Mouse (Mus musculus): ENCODE measurements around the gene Ncoa3. TPM values are rescaled to one million over a fixed set of nuclear protein-coding genes. Genes with fewer than 3 reads are reported as not detected.

Ncoa3 gene
- polyA plus RNA-seq, 1 experiment, result 31.9 TPM

- no peak for DNase-seq (ENCODE audit: low read depth)
Measured at GRCm38 (mm10) chr2:166102893-166103292, 110.5 kb downstream of the Ncoa3 start.

- no peak for DNase-seq (ENCODE audit: low read depth)
Measured at GRCm38 (mm10) chr2:166105911-166106310, 113.5 kb downstream of the Ncoa3 start.

GRCm38 (mm10) chr2:166106631-166107030, 114.2 kb downstream of the Ncoa3 start:
- DNase-seq (ENCODE audit: low read depth), result no peak

- DNase-seq (ENCODE audit: low read depth), result no peak
Measured at GRCm38 (mm10) chr2:166107911-166108310, 115.5 kb downstream of the Ncoa3 start.

DNA sequence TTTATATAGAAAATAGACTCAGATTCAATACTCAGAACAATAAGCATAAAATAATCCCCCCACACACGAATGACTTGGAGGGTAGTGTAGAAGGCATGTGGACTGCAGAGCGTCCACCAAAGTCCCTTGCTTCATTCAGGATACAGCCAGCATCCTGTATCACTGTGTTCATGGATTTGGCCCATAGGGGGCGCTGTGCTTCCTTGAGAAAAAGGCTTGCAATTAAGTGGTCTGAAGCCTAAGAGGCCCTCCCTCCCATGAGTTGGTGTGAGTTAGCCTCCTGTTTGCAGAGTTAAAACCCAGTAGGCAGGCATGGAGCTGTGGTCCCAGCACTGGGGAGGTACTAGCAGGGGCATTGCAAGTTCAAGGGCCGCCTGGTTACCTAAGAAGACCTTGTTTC, 115.9 kb downstream of the Ncoa3 start:
- no peak for DNase-seq (ENCODE audit: low read depth)

DNA sequence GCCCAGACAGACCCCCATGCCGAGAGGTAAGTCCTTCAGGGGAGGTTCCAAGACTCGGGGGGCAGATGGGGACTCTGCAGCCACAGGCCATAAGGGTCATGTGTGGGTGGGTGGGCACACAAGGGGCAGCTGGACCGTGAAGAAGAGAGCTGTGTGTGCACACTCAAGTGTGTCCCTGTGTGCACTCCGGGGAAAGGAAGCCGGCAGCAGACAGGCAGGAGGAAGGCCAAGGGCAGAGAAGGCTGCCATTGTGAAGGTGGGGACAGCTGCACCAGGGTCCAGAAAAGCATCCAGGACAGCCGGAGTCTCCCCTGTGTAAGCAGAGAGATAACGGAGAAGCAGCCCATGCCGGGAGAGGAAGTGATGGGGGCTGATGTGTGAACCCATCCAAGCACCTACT, 118.3 kb downstream of the Ncoa3 start:
- DNase-seq (ENCODE audit: low read depth), result no peak

GRCm38 (mm10) chr2:166111238-166111637, 118.8 kb downstream of the Ncoa3 start:
- DNase-seq (ENCODE audit: low read depth), result no peak

GRCm38 (mm10) chr2:166111831-166112250, 119.4 kb downstream of the Ncoa3 start:
- no peak for DNase-seq (ENCODE audit: low read depth)

DNA sequence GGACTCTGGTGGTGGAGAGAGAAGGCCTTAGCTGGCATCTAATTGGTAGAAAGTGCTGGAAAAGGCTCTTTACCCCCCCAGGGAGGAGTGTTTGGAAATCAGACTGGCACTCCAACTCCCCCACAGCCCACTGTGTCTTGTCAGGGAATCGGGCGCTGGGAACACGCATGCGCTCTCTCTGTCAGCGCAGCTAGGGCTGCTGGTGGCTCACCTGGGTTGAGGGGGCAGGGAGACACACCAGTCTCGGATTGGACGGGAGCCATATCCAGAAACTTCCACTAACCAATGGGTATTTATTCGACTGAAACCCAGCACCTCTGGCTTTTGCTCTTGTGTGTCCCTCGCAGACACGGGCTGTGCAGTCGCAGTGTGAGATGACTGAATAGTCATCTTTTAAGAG, 120.5 kb downstream of the Ncoa3 start:
- DNase-seq (ENCODE audit: low read depth), result no peak

DNA sequence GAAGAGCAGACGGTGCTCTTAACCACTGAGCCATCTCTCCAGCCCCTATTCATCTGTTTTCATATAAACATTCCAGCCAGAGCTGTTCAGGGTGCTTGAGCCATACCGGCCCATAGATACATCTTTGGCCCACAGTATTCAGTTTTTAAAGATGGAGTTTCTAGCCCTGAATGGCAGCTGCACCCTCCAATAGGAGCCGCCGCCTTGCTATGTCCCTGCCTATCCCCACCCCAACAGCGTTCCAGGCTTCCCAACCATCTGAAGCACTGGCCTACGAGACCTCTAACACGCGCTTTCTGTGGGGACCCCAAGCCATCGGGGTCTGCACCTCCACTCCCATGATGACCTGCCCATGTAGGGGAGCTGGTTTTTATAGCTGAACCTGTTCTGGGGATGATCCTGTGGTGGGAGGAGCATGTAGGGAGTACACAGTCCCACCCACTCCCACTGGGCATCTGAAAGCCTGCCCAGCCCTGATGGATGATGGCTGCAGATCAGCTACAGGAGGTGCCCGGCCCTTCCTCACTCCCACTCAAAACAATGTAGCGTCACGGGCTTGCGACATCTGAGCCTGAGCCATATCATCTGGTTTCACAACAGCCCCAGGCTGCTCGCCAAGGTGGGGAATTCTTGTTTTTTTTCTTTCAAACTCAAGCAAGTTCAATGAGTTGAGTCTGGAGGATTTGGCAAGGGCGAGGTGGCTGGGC, 123.3 kb downstream of the Ncoa3 start:
- DNase-seq (ENCODE audit: low read depth), result peak; percentile 44

- DNase-seq (ENCODE audit: low read depth), result no peak
Measured at GRCm38 (mm10) chr2:166116278-166116608, 123.8 kb downstream of the Ncoa3 start.

DNA sequence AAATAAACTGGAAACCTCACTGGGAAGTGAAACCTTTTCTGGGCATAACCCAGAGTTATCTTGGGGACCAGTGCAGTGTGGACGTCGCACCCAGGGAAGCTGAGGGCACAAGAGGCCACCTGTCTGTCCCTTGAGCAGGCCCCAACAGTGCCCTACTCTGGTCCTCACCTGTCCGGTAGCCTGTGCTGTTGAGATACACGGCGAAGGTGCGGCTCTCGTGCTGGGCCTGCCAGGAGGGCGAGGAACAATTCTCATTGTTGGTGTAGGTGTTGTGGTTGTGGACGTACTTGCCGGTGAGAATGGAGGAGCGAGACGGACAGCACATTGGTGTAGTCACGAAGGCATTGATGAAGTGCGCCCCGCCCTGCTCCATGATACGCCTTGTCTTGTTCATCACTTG, 124.3 kb downstream of the Ncoa3 start:
- DNase-seq (ENCODE audit: low read depth), result no peak

GRCm38 (mm10) chr2:166119992-166120391, 127.6 kb downstream of the Ncoa3 start:
- DNase-seq (ENCODE audit: low read depth), result no peak

DNA sequence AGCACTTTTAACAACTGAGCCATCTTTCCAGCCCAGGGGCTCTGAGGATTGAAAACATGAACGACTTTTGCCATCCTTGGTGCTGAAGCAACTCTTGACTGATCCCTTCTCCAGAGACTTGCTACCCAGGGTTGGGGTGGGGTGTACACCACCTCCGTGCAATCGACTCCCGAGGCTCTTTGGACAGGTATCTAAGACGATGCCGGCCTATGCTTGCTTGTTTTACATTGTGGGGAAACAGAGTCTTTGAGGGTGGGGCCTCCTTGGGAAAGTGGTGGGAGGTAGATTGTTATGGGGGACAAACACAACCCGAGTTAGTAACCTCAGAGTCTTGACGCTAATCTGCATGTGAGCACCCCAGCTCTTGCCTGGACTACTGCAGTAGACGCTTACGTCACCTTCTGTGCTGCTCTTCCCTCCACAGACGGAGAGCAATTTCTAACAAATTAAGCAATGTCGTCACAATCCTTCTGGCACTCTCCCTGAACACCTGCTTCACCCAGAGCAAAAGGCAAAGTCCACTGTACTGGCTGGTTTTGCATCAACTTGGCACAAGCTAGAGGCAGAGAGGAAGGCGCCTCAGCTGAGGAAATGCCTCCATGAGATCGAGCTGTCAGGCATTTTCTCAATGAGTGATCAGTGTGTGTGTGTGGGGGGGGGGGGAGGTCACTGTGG, 129.4 kb downstream of the Ncoa3 start:
- peak; percentile 47 for DNase-seq (ENCODE audit: low read depth)

- DNase-seq (ENCODE audit: low read depth), result no peak
Measured at GRCm38 (mm10) chr2:166122781-166123180, 130.3 kb downstream of the Ncoa3 start.

Other genes starting within 250 kb of the Ncoa3 start
- gene Zmynd8, start 93.6 kb upstream of the Ncoa3 start, polyA plus RNA-seq (2012; rRNA removed), result 27.9 and 37.7 TPM in 2 replicates
- 117 and 132 TPM in 2 replicates for gene Sulf2, start 163.0 kb downstream of the Ncoa3 start, polyA plus RNA-seq (2012; rRNA removed)

Data from gonadal fat pad, adult 2 months (tissue).